Mouse (Mus musculus) heart, postnatal 0 days (tissue): ENCODE results near the gene Klc2.

Experiments used
- CTCF ChIP-seq: IDR thresholded peaks from 2 replicates; pipeline ENCODE4 v1.5.1; 2016; ENCODE audit warnings: antibody characterized with exemption, control low read depth, low read depth
- EP300 ChIP-seq: IDR thresholded peaks from 2 replicates; pipeline ENCODE4 v1.6.1; 2016; ENCODE audit warnings: antibody characterized with exemption, low read depth

DNA sequence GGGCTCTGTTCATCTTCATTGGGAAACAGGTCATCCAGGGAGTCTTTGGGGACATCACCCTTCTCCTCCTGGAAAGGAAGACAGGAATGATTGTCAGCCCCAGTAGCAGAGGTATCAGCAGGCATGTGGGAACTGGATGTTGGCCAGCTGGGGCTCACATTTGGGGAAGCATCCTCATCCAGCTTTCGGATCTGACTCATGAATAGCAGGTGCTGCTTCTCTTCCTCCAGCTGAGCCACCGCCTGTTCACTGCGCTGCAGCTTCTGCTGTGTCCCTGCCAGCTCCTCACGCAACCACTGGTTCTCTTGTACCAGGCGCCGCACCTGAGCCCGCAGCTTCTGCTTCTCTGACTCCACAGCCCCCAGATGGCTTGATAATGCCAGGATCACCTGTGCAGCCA, 4.6 kb downstream of the Klc2 start:
- TF ChIP-seq CTCF (no peak), EP300 (no peak)
